Mouse (Mus musculus) embryonic facial prominence, embryonic 15.5 days (tissue): ENCODE data around the gene Dgkh. TPM values are rescaled to one million over a fixed set of nuclear protein-coding genes. Genes with fewer than 3 reads are reported as not detected.
"Not testable (repeated sequence)": the region's sequence is repeated elsewhere in the genome, so short reads cannot be mapped to it uniquely, and the experiment has no call there.

Experiments
- ATAC-seq: fragments of 200-750 bp; cut with Nextera tagmentation; 2 replicates; pipeline ENCODE4 v1.8.0; 2017; ENCODE audit warnings: low read depth, moderate TSS enrichment; ENCODE audit not compliant: insufficient number of reproducible peaks, low FRiP score, low TSS enrichment
- H3K27ac ChIP-seq: fragments of 300-500 bp; sonication (generic); replicated peaks from 2 replicates; pipeline ENCODE4 v1.5.1; 2015; ENCODE audit warnings: mild to moderate bottlenecking, inconsistent platforms
- H3K27me3 ChIP-seq: fragments of 300-500 bp; sonication (generic); 2 replicates; pipeline ENCODE4 v1.6.1; 2015; ENCODE audit warnings: inconsistent platforms
- H3K36me3 ChIP-seq: fragments of 300-500 bp; sonication (generic); 2 replicates; pipeline ENCODE4 v1.6.1; 2015; ENCODE audit warnings: mild to moderate bottlenecking, inconsistent platforms
- H3K4me1 ChIP-seq: fragments of 300-500 bp; sonication (generic); 2 replicates; pipeline ENCODE4 v1.6.1; 2015; ENCODE audit warnings: inconsistent platforms
- H3K4me2 ChIP-seq: fragments of 300-500 bp; sonication (generic); replicated peaks from 2 replicates; pipeline ENCODE4 v1.6.1; 2015; ENCODE audit warnings: mild to moderate bottlenecking, inconsistent platforms
- H3K4me3 ChIP-seq: fragments of 300-500 bp; sonication (generic); replicated peaks from 2 replicates; pipeline ENCODE4 v1.5.1; 2015; ENCODE audit warnings: mild to moderate bottlenecking, inconsistent platforms
- H3K9ac ChIP-seq: fragments of 300-500 bp; sonication (generic); 2 replicates; pipeline ENCODE4 v1.6.1; 2015; ENCODE audit warnings: inconsistent platforms
- H3K9me3 ChIP-seq: fragments of 300-500 bp; sonication (generic); replicated peaks from 2 replicates; pipeline ENCODE4 v1.6.1; 2016; ENCODE audit warnings: inconsistent platforms
- WGBS: fragments of 180-500 bp; shearing (Covaris S2); methylation state at CpG from one replicate; pipeline ENCODE4 v1.1.7; 2015; 5-methylcytosine and 5-hydroxymethylcytosine counted together
- polyA plus RNA-seq: library from polyadenylated mRNA; unstranded; fragments of >200 nt; fragmentation: Nextera tagmentation; extraction: Ambion mirVana; gene quantifications from 2 replicates; pipeline ENCODE4 v1.2.1, GENCODE M21; 2015

Gene Dgkh
- polyA plus RNA-seq, 1 experiment from 2014 or later: 1.7 TPM

- no peak overlapping the region for H3K27ac ChIP-seq
- H3K4me1 ChIP-seq: no peaks in the 10 kb centered on the region
- H3K9ac ChIP-seq: no peak overlapping the region
- ATAC-seq: no peak
- no peaks in the 10 kb centered on the region for H3K36me3 ChIP-seq
- WGBS: 81% methylated on average over 7 of the region's 7 CpGs
- no peaks in the 10 kb centered on the region for H3K9me3 ChIP-seq
- no peak overlapping the region for H3K4me3 ChIP-seq
- no peaks in the 10 kb centered on the region for H3K27me3 ChIP-seq
- H3K4me2 ChIP-seq: no peak overlapping the region
Measured at GRCm38 (mm10) chr14:78563211-78563610, 169.4 kb downstream of the Dgkh start.

GRCm38 (mm10) chr14:78562121-78562520, 170.5 kb downstream of the Dgkh start:
- no peak overlapping the region for H3K27ac ChIP-seq
- no peaks in the 10 kb centered on the region for H3K27me3 ChIP-seq
- no peak overlapping the region for H3K4me3 ChIP-seq
- WGBS: 80% methylated on average over 4 of the region's 4 CpGs
- no peak for ATAC-seq
- H3K9ac ChIP-seq: no peak overlapping the region
- H3K4me2 ChIP-seq: no peak overlapping the region
- no peaks in the 10 kb centered on the region for H3K36me3 ChIP-seq
- H3K9me3 ChIP-seq: no peaks in the 10 kb centered on the region
- H3K4me1 ChIP-seq: no peaks in the 10 kb centered on the region

DNA sequence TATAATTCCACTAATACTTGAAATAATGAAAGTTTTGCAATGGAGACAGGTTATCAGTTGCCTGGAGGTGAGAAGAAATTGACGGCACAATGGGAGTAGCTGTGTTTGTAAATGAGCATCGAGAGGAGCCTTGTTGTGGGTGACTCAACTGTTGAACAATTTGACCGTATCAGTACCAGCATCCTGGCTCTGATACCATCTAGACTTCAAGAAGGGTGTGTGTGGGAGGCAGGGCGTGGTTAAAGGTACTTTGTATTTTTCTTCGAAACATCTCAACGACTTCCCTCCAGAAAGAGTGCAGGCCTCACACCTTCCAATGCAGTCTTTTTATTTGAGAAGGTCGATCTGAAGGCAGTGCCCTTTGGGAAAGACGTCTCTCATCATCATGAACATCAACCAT, 173.5 kb downstream of the Dgkh start:
- Histone ChIP-seq H3K4me3 (no peak overlapping the region), H3K9me3 (no peaks in the 10 kb centered on the region), H3K27ac (no peak overlapping the region), H3K4me2 (no peak overlapping the region), H3K9ac (no peak overlapping the region), H3K36me3 (no peaks in the 10 kb centered on the region), H3K27me3 (no peaks in the 10 kb centered on the region), H3K4me1 (no peaks in the 10 kb centered on the region)
- ATAC-seq: no peak
- 81% methylated on average over 8 of the region's 8 CpGs for WGBS

GRCm38 (mm10) chr14:78554830-78555229, 177.7 kb downstream of the Dgkh start:
- H3K9me3 ChIP-seq, ATAC-seq, H3K36me3 ChIP-seq, H3K4me3 ChIP-seq, H3K9ac ChIP-seq, H3K4me2 ChIP-seq, H3K27me3 ChIP-seq, H3K4me1 ChIP-seq, H3K27ac ChIP-seq: not testable (repeated sequence)
- WGBS: 63% methylated on average over 3 of the region's 3 CpGs

GRCm38 (mm10) chr14:78553661-78554060, 178.9 kb downstream of the Dgkh start:
- Histone ChIP-seq H3K9ac (no peak overlapping the region), H3K27me3 (no peaks in the 10 kb centered on the region), H3K4me2 (no peak overlapping the region), H3K4me1 (no peaks in the 10 kb centered on the region), H3K4me3 (no peak overlapping the region), H3K9me3 (no peaks in the 10 kb centered on the region), H3K27ac (no peak overlapping the region), H3K36me3 (no peaks in the 10 kb centered on the region)
- WGBS: 91% methylated on average over 6 of the region's 6 CpGs
- no peak for ATAC-seq

DNA sequence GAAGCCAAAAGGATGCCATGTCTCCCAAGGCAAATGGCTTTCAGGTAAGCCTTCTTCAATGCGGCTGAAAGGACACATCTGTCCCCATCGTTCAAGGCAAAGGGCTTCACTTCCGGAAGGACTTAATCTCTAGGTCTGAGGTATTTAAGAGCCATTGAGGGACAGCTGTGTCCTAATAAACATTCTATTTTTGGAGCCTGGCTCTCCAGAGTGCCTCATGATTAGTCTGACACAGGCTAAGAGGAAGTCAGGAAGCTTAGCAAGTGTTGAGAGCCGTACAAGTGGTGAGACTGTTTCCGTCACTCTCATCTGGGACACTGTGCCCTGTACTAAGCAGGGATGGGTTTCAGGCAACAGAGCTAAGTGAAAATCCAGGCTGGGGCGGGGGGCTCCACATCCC, 183.8 kb downstream of the Dgkh start:
- ATAC-seq: peak; percentile 67; the same call in 1 of the 2 replicates
- no peaks in the 10 kb centered on the region for H3K36me3 ChIP-seq
- no peaks in the 10 kb centered on the region for H3K27me3 ChIP-seq
- H3K4me3 ChIP-seq: no peak overlapping the region
- 67% methylated on average over 6 of the region's 6 CpGs for WGBS
- no peaks in the 10 kb centered on the region for H3K4me1 ChIP-seq
- H3K4me2 ChIP-seq: no peak overlapping the region
- H3K9ac ChIP-seq: no peak overlapping the region
- H3K27ac ChIP-seq: peak overlapping the region; percentile 7; the same call in 1 of the 2 replicates
- no peaks in the 10 kb centered on the region for H3K9me3 ChIP-seq

GRCm38 (mm10) chr14:78541319-78541718, 191.3 kb downstream of the Dgkh start:
- Histone ChIP-seq H3K4me2 (no peak overlapping the region), H3K4me3 (no peak overlapping the region), H3K36me3 (no peaks in the 10 kb centered on the region), H3K9ac (no peak overlapping the region), H3K27ac (no peak overlapping the region), H3K27me3 (no peaks in the 10 kb centered on the region), H3K4me1 (0 out of 2 replicates have a peak, but pooled peaks cover 4% of the 10 kb centered on the region), H3K9me3 (no peaks in the 10 kb centered on the region)
- ATAC-seq: no peak
- WGBS: 64% methylated on average over 3 of the region's 3 CpGs

DNA sequence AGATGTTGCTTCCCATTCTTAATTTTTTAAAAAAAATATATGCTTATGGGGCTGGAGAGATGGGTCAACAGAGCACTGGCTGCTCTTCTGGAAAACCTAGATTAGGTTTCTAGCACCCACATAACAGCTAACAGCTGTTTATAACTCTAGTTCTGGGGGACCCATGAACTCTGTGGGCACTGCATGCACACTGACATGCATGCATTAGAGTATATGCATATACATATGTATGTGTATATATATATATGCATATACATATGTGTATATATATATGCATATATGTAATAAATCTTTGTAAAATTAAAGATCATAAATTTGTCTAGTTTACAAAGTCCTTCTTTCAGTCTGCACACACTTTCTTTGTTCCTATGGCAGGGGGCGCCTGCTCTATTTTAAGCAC, 192.8 kb downstream of the Dgkh start:
- no peaks in the 10 kb centered on the region for H3K9me3 ChIP-seq
- H3K27me3 ChIP-seq: no peaks in the 10 kb centered on the region
- 79% methylated on average over 1 of the region's 1 CpGs for WGBS
- H3K4me3 ChIP-seq: no peak overlapping the region
- peaks cover 11% of the 10 kb centered on the region for H3K4me1 ChIP-seq
- no peak overlapping the region for H3K4me2 ChIP-seq
- no peaks in the 10 kb centered on the region for H3K36me3 ChIP-seq
- ATAC-seq: no peak
- no peak overlapping the region for H3K27ac ChIP-seq
- no peak overlapping the region for H3K9ac ChIP-seq

GRCm38 (mm10) chr14:78538572-78539320, 193.8 kb downstream of the Dgkh start:
- H3K9ac ChIP-seq: no peak overlapping the region
- no peak for ATAC-seq
- WGBS: 26% methylated on average over 5 of the region's 5 CpGs

GRCm38 (mm10) chr14:78537551-78537950, 195.0 kb downstream of the Dgkh start:
- WGBS: 43% methylated on average over 6 of the region's 6 CpGs
- Histone ChIP-seq H3K36me3 (no peaks in the 10 kb centered on the region), H3K9me3 (no peaks in the 10 kb centered on the region), H3K4me1 (peaks cover 11% of the 10 kb centered on the region), H3K27me3 (no peaks in the 10 kb centered on the region), H3K4me3 (peak overlapping the region; percentile 91; the same call in 1 of the 2 replicates), H3K4me2 (peak overlapping the region; percentile 72), H3K9ac (no peak overlapping the region), H3K27ac (no peak overlapping the region; the same call in 1 of the 2 replicates)
- no peak for ATAC-seq

More at GRCm38 (mm10) chr14:78538572-78539320, 193.8 kb downstream of the Dgkh start:
- H3K4me2 ChIP-seq: no peak overlapping the region
- peaks cover 11% of the 10 kb centered on the region for H3K4me1 ChIP-seq
- no peaks in the 10 kb centered on the region for H3K9me3 ChIP-seq
- H3K36me3 ChIP-seq: no peaks in the 10 kb centered on the region
- H3K27me3 ChIP-seq: no peaks in the 10 kb centered on the region
- H3K4me3 ChIP-seq: no peak overlapping the region
- H3K27ac ChIP-seq: no peak overlapping the region

- peak within 1 kb of the TSS; percentile 86 for H3K27ac ChIP-seq
- peak; percentile 93 for ATAC-seq
- H3K4me2 ChIP-seq: peak within 1 kb of the TSS; percentile 72
- no peaks in the 10 kb centered on the region for H3K9me3 ChIP-seq
- peaks cover 11% of the 10 kb centered on the region for H3K4me1 ChIP-seq
- peak within 1 kb of the TSS; percentile 91 for H3K4me3 ChIP-seq
- no peaks in the 10 kb centered on the region for H3K27me3 ChIP-seq
- under 1% methylated on average over 79 of the region's 82 CpGs for WGBS
- H3K9ac ChIP-seq: peak within 1 kb of the TSS; percentile 92
- H3K36me3 ChIP-seq: no peaks in the 10 kb centered on the region
Measured at GRCm38 (mm10) chr14:78536281-78537165, 196.1 kb downstream of the Dgkh start, which contains the start of gene Akap11. TSS of gene Akap11 (minus strand) at chr14:78536808.
